Mouse (Mus musculus) stomach, adult 2 months (tissue): ENCODE results near the gene Sun5. TPM values are rescaled to one million over a fixed set of nuclear protein-coding genes. Genes with fewer than 3 reads are reported as not detected.

Experiments
- polyA plus RNA-seq: library from polyadenylated mRNA; depleted of rRNA; stranded (reverse); fragments of >200 nt; gene quantifications from 2 replicates; pipeline ENCODE4 v1.2.3, GENCODE M21; 2012; rRNA removed

Gene Sun5
- not detected in 2 replicates for polyA plus RNA-seq

GRCm38 (mm10) chr2:153870984-153871383 lies at the start of gene Sun5:
Gene Sun5 (minus strand): TSS chr2:153871084.

DNA sequence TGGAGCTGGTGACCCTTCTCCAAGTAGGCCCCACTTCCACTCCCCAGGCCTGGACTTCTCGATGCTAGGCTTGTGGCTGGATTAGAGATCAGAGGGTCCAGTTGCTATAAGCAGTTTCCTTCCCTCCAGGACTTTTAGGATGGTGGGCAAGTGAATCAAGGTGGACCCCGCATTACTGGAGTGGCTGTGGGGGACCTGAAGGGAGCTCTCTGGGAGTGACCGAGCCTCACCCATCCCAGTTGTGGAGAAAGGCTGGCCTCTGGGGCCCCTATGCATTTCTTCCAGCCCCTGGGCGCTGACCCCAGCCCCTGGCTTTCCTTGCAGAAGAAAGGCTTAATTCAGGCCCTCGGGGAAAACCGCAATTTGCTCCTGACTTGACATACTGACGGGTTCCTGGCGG lies 47.0 kb upstream of the Sun5 start, which contains the start of gene Bpifb3:
TSS of gene Bpifb3 (plus strand) at position 301 of the 400 bp plus-strand sequence.

GRCm38 (mm10) chr2:153900088-153900487 lies 29.2 kb upstream of the Sun5 start, which contains the start of gene Bpifb6:
Gene Bpifb6 (plus strand): TSS chr2:153900388.

GRCm38 (mm10) chr2:153874745-153875144 lies 3.9 kb upstream of the Sun5 start, which contains the start of gene Bpifb2:
Gene Bpifb2 (plus strand): TSS chr2:153875045.

Other genes with a start within 250 kb of the Sun5 start
- gene Commd7, start 238.3 kb downstream of the Sun5 start, polyA plus RNA-seq = 11.9 and 12.3 TPM in 2 replicates
- 0.73 and 0.94 TPM in 2 replicates for gene Dnmt3b, start 221.6 kb downstream of the Sun5 start, polyA plus RNA-seq
- not detected in 2 replicates for gene Dnmt3c, start 174.4 kb downstream of the Sun5 start, polyA plus RNA-seq
- 1.7 and 2.0 TPM in 2 replicates for gene Mapre1, start 129.8 kb downstream of the Sun5 start, polyA plus RNA-seq
- gene Efcab8, start 91.2 kb downstream of the Sun5 start, polyA plus RNA-seq = 0.04 and 0.22 TPM in 2 replicates
- not detected in 2 replicates for gene Bpifb2, start 4.0 kb upstream of the Sun5 start, polyA plus RNA-seq
- not detected in 2 replicates for gene Bpifb6, start 29.3 kb upstream of the Sun5 start, polyA plus RNA-seq
- not detected in 2 replicates for gene Bpifb3, start 47.1 kb upstream of the Sun5 start, polyA plus RNA-seq
- gene Bpifb4, start 67.1 kb upstream of the Sun5 start, polyA plus RNA-seq = 0.28 TPM in 1 of 2 replicates, not detected in the other
- not detected in 2 replicates for gene Bpifa6, start 103.9 kb upstream of the Sun5 start, polyA plus RNA-seq
- not detected in 2 replicates for gene Bpifa2, start 137.2 kb upstream of the Sun5 start, polyA plus RNA-seq